Mouse (Mus musculus) gastrocnemius, adult 18-20 months (tissue): ENCODE measurements around the gene Uri1. TPM values are rescaled to one million over a fixed set of nuclear protein-coding genes. Genes with fewer than 3 reads are reported as not detected.

Source experiments
- DNase-seq: peaks from one replicate; pipeline ENCODE4 v3.0.0; 2021; ENCODE audit warnings: low spot score
- total RNA-seq, 2 experiments: library from RNA; stranded (reverse); gene quantifications; 2 replicates each; pipeline ENCODE4 v1.2.3; 2021

Gene Uri1
- total RNA-seq, 2 experiments from 2014 or later = 29.4 to 30.3 TPM

GRCm38 (mm10) chr7:38015356-38015755 lies 8.0 kb downstream of the Uri1 start:
- DNase-seq = no peak

GRCm38 (mm10) chr7:38013946-38014345 lies 9.4 kb downstream of the Uri1 start:
- no peak for DNase-seq

- DNase-seq = no peak
Observed at GRCm38 (mm10) chr7:38012811-38013210, 10.5 kb downstream of the Uri1 start.

- no peak for DNase-seq
Observed at GRCm38 (mm10) chr7:38008359-38008758, 15.0 kb downstream of the Uri1 start.

GRCm38 (mm10) chr7:38002451-38002850 lies 20.9 kb downstream of the Uri1 start:
- DNase-seq = no peak

- no peak for DNase-seq
Observed at GRCm38 (mm10) chr7:37999691-38000090, 23.7 kb downstream of the Uri1 start.

- no peak for DNase-seq
Observed at GRCm38 (mm10) chr7:37992861-37993260, 30.5 kb downstream of the Uri1 start.

GRCm38 (mm10) chr7:37984866-37985265 lies 38.5 kb downstream of the Uri1 start:
- no peak for DNase-seq

GRCm38 (mm10) chr7:37983471-37983870 lies 39.9 kb downstream of the Uri1 start:
- no peak for DNase-seq

GRCm38 (mm10) chr7:37979729-37980128 lies 43.6 kb downstream of the Uri1 start:
- DNase-seq = no peak

- DNase-seq = no peak
Observed at GRCm38 (mm10) chr7:37978412-37978811, 44.9 kb downstream of the Uri1 start.

- no peak for DNase-seq
Observed at GRCm38 (mm10) chr7:37977676-37978075, 45.7 kb downstream of the Uri1 start.

GRCm38 (mm10) chr7:37972999-37973555 lies 50.3 kb downstream of the Uri1 start:
- no peak for DNase-seq

- DNase-seq = no peak
Observed at GRCm38 (mm10) chr7:37972571-37972970, 50.8 kb downstream of the Uri1 start.

GRCm38 (mm10) chr7:37962326-37962725 lies 61.0 kb downstream of the Uri1 start:
- no peak for DNase-seq

GRCm38 (mm10) chr7:37961247-37961646 lies 62.1 kb downstream of the Uri1 start:
- no peak for DNase-seq

GRCm38 (mm10) chr7:37951841-37952240 lies 71.5 kb downstream of the Uri1 start:
- DNase-seq = no peak

GRCm38 (mm10) chr7:37936459-37936858 lies 86.9 kb downstream of the Uri1 start:
- DNase-seq = no peak

- DNase-seq = no peak
Observed at GRCm38 (mm10) chr7:37935786-37936185, 87.6 kb downstream of the Uri1 start.

GRCm38 (mm10) chr7:37934770-37935182 lies 88.6 kb downstream of the Uri1 start:
- DNase-seq = no peak

GRCm38 (mm10) chr7:37933754-37934308 lies 89.5 kb downstream of the Uri1 start:
- DNase-seq = no peak

GRCm38 (mm10) chr7:37931631-37932030 lies 91.7 kb downstream of the Uri1 start:
- DNase-seq = no peak

GRCm38 (mm10) chr7:37929738-37930137 lies 93.6 kb downstream of the Uri1 start:
- no peak for DNase-seq

GRCm38 (mm10) chr7:37922999-37923398 lies 100.4 kb downstream of the Uri1 start:
- DNase-seq = no peak
